Mouse (Mus musculus) midbrain, embryonic 12.5 days (tissue): ENCODE measurements at regions not wholly inside any gene's neighbourhood (a gene's known extent, or its start where the extent isn't known, plus 50 kb on each side); places are given as distances from the start of the nearest gene placed in this dataset.
"Not testable (repeated sequence)": the region's sequence is repeated elsewhere in the genome, so short reads cannot be mapped to it uniquely, and the experiment has no call there.

ENCODE experiments used
- ATAC-seq: fragments of 200-750 bp; cut with Nextera tagmentation; 2 replicates; pipeline ENCODE4 v1.8.0; 2017; ENCODE audit warnings: low read depth, moderate TSS enrichment, moderate library complexity; ENCODE audit not compliant: low FRiP score
- H3K27ac ChIP-seq: fragments of 300-500 bp; sonication (generic); replicated peaks from 2 replicates; pipeline ENCODE4 v1.5.1; 2016; ENCODE audit warnings: mild to moderate bottlenecking
- H3K27me3 ChIP-seq: fragments of 300-500 bp; sonication (generic); 2 replicates; pipeline ENCODE4 v1.6.1; 2016; ENCODE audit warnings: mild to moderate bottlenecking
- H3K36me3 ChIP-seq: fragments of 300-500 bp; sonication (generic); 2 replicates; pipeline ENCODE4 v1.6.1; 2016
- H3K4me1 ChIP-seq: fragments of 300-500 bp; sonication (generic); 2 replicates; pipeline ENCODE4 v1.6.1; 2016
- H3K4me2 ChIP-seq: fragments of 300-500 bp; sonication (generic); replicated peaks from 2 replicates; pipeline ENCODE4 v1.6.1; 2016; ENCODE audit warnings: mild to moderate bottlenecking, moderate library complexity
- H3K4me3 ChIP-seq: fragments of 300-500 bp; sonication (generic); 2 replicates; pipeline ENCODE4 v1.5.1; 2016; ENCODE audit warnings: mild to moderate bottlenecking
- H3K9ac ChIP-seq: fragments of 300-500 bp; sonication (generic); replicated peaks from 2 replicates; pipeline ENCODE4 v1.6.1; 2016; ENCODE audit warnings: mild to moderate bottlenecking, moderate library complexity
- H3K9me3 ChIP-seq: fragments of 300-500 bp; sonication (generic); 2 replicates; pipeline ENCODE4 v1.6.1; 2016; ENCODE audit warnings: mild to moderate bottlenecking
- WGBS: fragments of 180-500 bp; shearing (Covaris S2); methylation state at CpG from one replicate; pipeline ENCODE4 v1.1.7; 2016; 5-methylcytosine and 5-hydroxymethylcytosine counted together

DNA sequence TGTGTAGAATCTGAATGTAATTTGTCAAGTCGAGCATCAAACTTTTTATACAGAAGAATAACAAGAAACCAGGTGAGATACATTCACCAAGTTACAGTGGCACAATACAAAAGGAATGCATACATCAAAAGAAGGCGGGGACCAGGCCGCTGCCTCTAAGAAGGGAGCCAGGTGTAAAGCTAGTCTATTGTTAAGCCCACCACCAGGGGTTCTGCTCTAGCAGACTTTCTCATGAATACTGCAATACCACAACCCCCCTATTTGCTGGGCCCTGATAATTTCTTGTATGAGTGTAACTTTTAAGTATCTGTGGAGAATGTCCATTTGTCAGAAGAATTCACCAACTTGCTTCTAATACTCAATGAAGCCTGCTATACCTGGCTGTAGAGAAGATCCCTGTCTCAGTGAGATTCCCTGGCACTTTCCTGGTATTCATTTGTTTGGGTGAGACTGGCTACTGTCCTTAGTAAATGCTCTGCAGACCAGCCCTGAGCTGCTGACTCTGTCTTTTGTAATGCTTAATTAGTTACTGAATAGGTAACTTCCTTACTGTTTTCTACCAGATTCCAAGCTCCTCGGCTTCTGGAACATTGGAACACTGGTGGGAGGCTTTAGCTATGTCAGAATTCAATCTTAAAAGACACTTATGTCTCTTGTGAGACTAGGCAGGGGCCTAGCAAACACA, 335.7 kb downstream of the Tbl1xr1 start:
- H3K4me2 ChIP-seq, H3K4me1 ChIP-seq, H3K36me3 ChIP-seq, ATAC-seq, H3K27ac ChIP-seq, H3K9ac ChIP-seq, H3K27me3 ChIP-seq, H3K4me3 ChIP-seq, H3K9me3 ChIP-seq: not testable (repeated sequence)
- WGBS = 71% methylated on average over 4 of the region's 4 CpGs

GRCm38 (mm10) chr3:22438027-22438780, 361.8 kb downstream of the Tbl1xr1 start:
- Histone ChIP-seq H3K4me2 (no peak overlapping the region), H3K27me3 (no peaks in the 10 kb centered on the region), H3K36me3 (no peaks in the 10 kb centered on the region), H3K27ac (no peak overlapping the region), H3K4me1 (no peaks in the 10 kb centered on the region), H3K4me3 (no peak overlapping the region), H3K9ac (no peak overlapping the region), H3K9me3 (no peaks in the 10 kb centered on the region)
- WGBS = 77% methylated on average over 9 of the region's 9 CpGs
- ATAC-seq = 0 out of 2 replicates have a peak, but pooled peaks have one; percentile 56

GRCm38 (mm10) chr3:22470542-22470941, 394.1 kb downstream of the Tbl1xr1 start:
- no peak overlapping the region for H3K9ac ChIP-seq
- no peak overlapping the region for H3K4me2 ChIP-seq
- no peaks in the 10 kb centered on the region for H3K9me3 ChIP-seq
- no peak overlapping the region for H3K4me3 ChIP-seq
- no peak overlapping the region for H3K27ac ChIP-seq
- 90% methylated on average over 5 of the region's 5 CpGs for WGBS
- no peaks in the 10 kb centered on the region for H3K36me3 ChIP-seq
- H3K4me1 ChIP-seq = no peaks in the 10 kb centered on the region
- no peak for ATAC-seq
- H3K27me3 ChIP-seq = no peaks in the 10 kb centered on the region

DNA sequence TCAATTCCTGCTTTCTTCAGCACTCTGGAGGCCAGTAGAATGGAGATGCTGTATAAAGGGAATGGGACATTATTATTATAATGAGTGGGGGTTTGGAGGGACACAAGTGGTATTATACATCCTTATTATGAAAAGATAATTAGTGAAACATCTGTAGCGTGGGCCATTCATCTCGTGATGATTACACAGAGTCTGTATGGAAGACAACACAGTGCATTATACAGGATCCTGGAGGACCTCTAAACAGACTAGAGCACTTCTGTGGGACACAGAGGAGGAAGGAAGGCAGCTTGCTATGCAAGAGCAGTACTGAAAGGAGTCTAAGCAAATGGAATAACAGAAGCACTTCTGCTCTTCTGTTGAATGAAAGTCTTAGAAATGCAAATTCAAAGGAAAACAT, 416.1 kb downstream of the Tbl1xr1 start:
- no peaks in the 10 kb centered on the region for H3K4me1 ChIP-seq
- ATAC-seq = peak; percentile 58
- H3K9ac ChIP-seq = no peak overlapping the region
- H3K36me3 ChIP-seq = no peaks in the 10 kb centered on the region
- no peak overlapping the region for H3K4me2 ChIP-seq
- H3K4me3 ChIP-seq = no peak overlapping the region
- H3K27ac ChIP-seq = no peak overlapping the region
- 0 out of 2 replicates have a peak, but pooled peaks cover 2% of the 10 kb centered on the region for H3K9me3 ChIP-seq
- H3K27me3 ChIP-seq = no peaks in the 10 kb centered on the region
- WGBS = 68% methylated on average over 2 of the region's 2 CpGs
